In the genomic region with DNA sequence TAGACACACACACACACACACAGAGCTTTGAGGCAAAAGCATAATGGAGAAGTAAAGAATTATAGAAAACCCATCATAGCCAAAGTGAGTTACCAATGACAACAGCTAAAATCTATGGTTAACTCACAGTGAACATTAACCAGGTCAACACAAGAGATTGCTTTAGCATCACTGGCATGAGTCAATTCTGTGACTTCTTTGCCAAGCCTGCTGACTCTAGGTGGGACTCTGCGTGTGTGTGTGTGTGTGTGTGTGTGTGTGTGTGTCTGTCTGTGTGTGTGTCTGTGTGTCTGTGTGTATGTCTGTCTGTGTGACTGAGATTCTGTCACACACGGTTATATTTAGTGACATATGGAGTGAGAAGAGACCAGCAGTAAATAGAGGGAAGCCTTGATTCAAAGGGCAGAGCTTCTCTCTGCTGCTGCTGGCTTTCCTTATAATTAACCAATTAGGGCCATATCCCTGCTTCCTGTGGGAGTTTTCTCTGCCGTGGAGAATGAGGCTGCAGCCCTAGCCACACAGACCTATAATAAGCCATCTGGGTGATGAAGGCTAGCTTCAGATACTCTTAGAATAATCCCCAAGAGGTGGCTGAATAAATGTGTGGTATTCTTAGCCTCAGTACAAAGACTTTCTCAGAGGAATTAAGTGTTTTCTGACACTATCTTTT, we compare ENCODE assay signal across 13 mouse cellular contexts. TPM values are rescaled to one million over a fixed set of nuclear protein-coding genes. Genes with fewer than 3 reads are reported as not detected.
DNase-seq lines count a peak whose midpoint lies in the region; ATAC-seq and TF ChIP-seq lines count a peak whose summit lies in the region.
"Had no signal": no experiment of that assay in that cellular context is flagged by ENCODE, and none has a peak within 500 bp of the region (broad histone marks: within the 10 kb centered on the region; RNA-seq: fewer than 3 reads in every experiment).

No protein-coding gene starts in this region.

- no peak for DNase-seq in hindbrain, embryonic 10.5 days (ENCODE audit: low spot score)
- DNase-seq in hindbrain, embryonic 11.5 days (ENCODE audit: low spot score) = no peak
- DNase-seq in forebrain, postnatal 0 days = no peak
- no peak for DNase-seq in kidney, postnatal 36 days
- DNase-seq in adrenal gland, postnatal 14 days = no peak
- DNase-seq: adrenal gland, adult 2 months; cerebellum, adult 9-11 months; thymus, postnatal 36 days had no signal

- H3K9ac ChIP-seq in hindbrain, embryonic 11.5 days (ENCODE audit: low read depth, low read length) = no peak overlapping the region
- H3K9ac ChIP-seq in embryonic facial prominence, embryonic 13.5 days = peak overlapping the region; percentile 27; the same call in 1 of the 2 replicates
- no peak overlapping the region for H3K9ac ChIP-seq in forebrain, postnatal 0 days
- H3K9ac ChIP-seq in neural tube, embryonic 14.5 days (replicated peaks; ENCODE audit: low read depth, low read length) = no peak overlapping the region; the same call in 1 of the 2 replicates

- peaks cover 74% of the 10 kb centered on the region for H3K4me1 ChIP-seq in hindbrain, embryonic 10.5 days (replicated peaks)
- H3K4me1 ChIP-seq in hindbrain, embryonic 11.5 days (replicated peaks; ENCODE audit: control insufficient read depth, insufficient read depth, low read length) = no peaks in the 10 kb centered on the region
- H3K4me1 ChIP-seq in embryonic facial prominence, embryonic 13.5 days = peaks cover 59% of the 10 kb centered on the region
- H3K4me1 ChIP-seq in forebrain, postnatal 0 days (ENCODE audit: insufficient read depth) = peaks cover 29% of the 10 kb centered on the region
- H3K4me1 ChIP-seq in neural tube, embryonic 14.5 days (ENCODE audit: control insufficient read depth, insufficient read depth, low read length) = peaks cover 26% of the 10 kb centered on the region; the same call in 1 of the 2 replicates

- no peaks in the 10 kb centered on the region for H3K36me3 ChIP-seq in hindbrain, embryonic 10.5 days
- H3K36me3 ChIP-seq in hindbrain, embryonic 11.5 days (ENCODE audit: control insufficient read depth, insufficient read depth, low read length) = no peaks in the 10 kb centered on the region
- no peaks in the 10 kb centered on the region for H3K36me3 ChIP-seq in embryonic facial prominence, embryonic 13.5 days
- no peaks in the 10 kb centered on the region for H3K36me3 ChIP-seq in forebrain, postnatal 0 days (ENCODE audit: insufficient read depth)
- H3K36me3 ChIP-seq in neural tube, embryonic 14.5 days (ENCODE audit: control insufficient read depth, insufficient read depth, low read length) = no peaks in the 10 kb centered on the region

- peak overlapping the region; percentile 9; the same call in 1 of the 2 replicates for H3K27ac ChIP-seq in hindbrain, embryonic 10.5 days
- no peak overlapping the region for H3K27ac ChIP-seq in hindbrain, embryonic 11.5 days (ENCODE audit: low read depth, low read length)
- peak overlapping the region; percentile 39; the same call in 1 of the 2 replicates for H3K27ac ChIP-seq in embryonic facial prominence, embryonic 13.5 days
- no peak overlapping the region for H3K27ac ChIP-seq in forebrain, postnatal 0 days (ENCODE audit: low read depth, low read length)
- peak overlapping the region; percentile 3; the same call in 1 of the 2 replicates for H3K27ac ChIP-seq in neural tube, embryonic 14.5 days (ENCODE audit: low read depth, low read length)
- H3K27ac ChIP-seq: macrophage had no signal

- no peak for ATAC-seq in hindbrain, embryonic 11.5 days (ENCODE audit: low FRiP score)
- ATAC-seq in embryonic facial prominence, embryonic 13.5 days (ENCODE audit: insufficient number of reproducible peaks, insufficient read depth, low FRiP score, low TSS enrichment, low read depth) = no peak
- ATAC-seq in forebrain, postnatal 0 days = no peak
- no peak for ATAC-seq in neural tube, embryonic 14.5 days (ENCODE audit: low read depth)
- ATAC-seq: intestine, embryonic 16.5 days had no signal

- no peak for TF ChIP-seq CTCF in forebrain, postnatal 0 days (IDR thresholded peaks at IDR 0.05; ENCODE audit: low read depth)

- H3K9me3 ChIP-seq in hindbrain, embryonic 10.5 days = no peaks in the 10 kb centered on the region
- no peaks in the 10 kb centered on the region for H3K9me3 ChIP-seq in hindbrain, embryonic 11.5 days (ENCODE audit: control insufficient read depth, low read length)
- no peaks in the 10 kb centered on the region for H3K9me3 ChIP-seq in embryonic facial prominence, embryonic 13.5 days
- H3K9me3 ChIP-seq in forebrain, postnatal 0 days (ENCODE audit: low read length) = no peaks in the 10 kb centered on the region
- H3K9me3 ChIP-seq in neural tube, embryonic 14.5 days (ENCODE audit: control insufficient read depth, low read length) = no peaks in the 10 kb centered on the region

- H3K4me2 ChIP-seq in hindbrain, embryonic 11.5 days (replicated peaks; ENCODE audit: low read depth, low read length) = no peak overlapping the region
- H3K4me2 ChIP-seq in embryonic facial prominence, embryonic 13.5 days = peak overlapping the region; percentile 82
- 0 out of 2 replicates have a peak overlapping the region, but pooled peaks have one; percentile 1 for H3K4me2 ChIP-seq in forebrain, postnatal 0 days (ENCODE audit: low read depth)
- H3K4me2 ChIP-seq in neural tube, embryonic 14.5 days (ENCODE audit: low read depth, low read length) = peak overlapping the region; percentile 74; the same call in 1 of the 2 replicates

- H3K27me3 ChIP-seq in hindbrain, embryonic 10.5 days (ENCODE audit: insufficient read depth, poor library complexity, severe bottlenecking) = peaks cover 14% of the 10 kb centered on the region
- H3K27me3 ChIP-seq in hindbrain, embryonic 11.5 days (ENCODE audit: control insufficient read depth, insufficient read depth, low read length) = no peaks in the 10 kb centered on the region
- H3K27me3 ChIP-seq in embryonic facial prominence, embryonic 13.5 days = no peaks in the 10 kb centered on the region
- no peaks in the 10 kb centered on the region for H3K27me3 ChIP-seq in forebrain, postnatal 0 days (ENCODE audit: insufficient read depth, low read length)
- no peaks in the 10 kb centered on the region for H3K27me3 ChIP-seq in neural tube, embryonic 14.5 days (ENCODE audit: control insufficient read depth, insufficient read depth, low read length)

- 0 out of 2 replicates have a peak overlapping the region, but pooled peaks have one; percentile 13 for H3K4me3 ChIP-seq in hindbrain, embryonic 10.5 days
- H3K4me3 ChIP-seq in hindbrain, embryonic 11.5 days (ENCODE audit: low read depth, low read length) = no peak overlapping the region
- H3K4me3 ChIP-seq in embryonic facial prominence, embryonic 13.5 days = no peak overlapping the region
- no peak overlapping the region for H3K4me3 ChIP-seq in forebrain, postnatal 0 days (ENCODE audit: low read depth, low read length)
- H3K4me3 ChIP-seq in neural tube, embryonic 14.5 days (ENCODE audit: low read depth, low read length) = no peak overlapping the region

- 67% methylated on average over 3 of the region's 3 CpGs for WGBS in hindbrain, embryonic 10.5 days
- 47% methylated on average over 3 of the region's 3 CpGs for WGBS in hindbrain, embryonic 11.5 days
- WGBS in embryonic facial prominence, embryonic 13.5 days = 22% methylated on average over 3 of the region's 3 CpGs
- WGBS in forebrain, postnatal 0 days = 23% methylated on average over 3 of the region's 3 CpGs
- 29% methylated on average over 3 of the region's 3 CpGs for whole genome bisulfite sequencing in neural tube, embryonic 14.5 days

RNA-seq across cellular contexts. Expression of a gene that starts 14.5 kb away (rescaled TPM):
- 21.4 and 21.8 TPM in 2 replicates for polyA plus RNA-seq in hindbrain, embryonic 10.5 days (2016; fragmentation: Nextera tagmentation; extraction: Ambion mirVana)
- polyA plus RNA-seq in hindbrain, embryonic 11.5 days (2014; fragmentation: Nextera tagmentation; extraction: Ambion mirVana) = 25.2 and 31.0 TPM in 2 replicates
- 22.6 and 23.3 TPM in 2 replicates for polyA plus RNA-seq in embryonic facial prominence, embryonic 13.5 days (2015; fragmentation: Nextera tagmentation; extraction: Ambion mirVana)
- total RNA-seq in forebrain, postnatal 0 days (2014; rRNA removed) = 54.3 and 59.9 TPM in 2 replicates
- 17.1 and 26.8 TPM in 2 replicates for polyA plus RNA-seq in forebrain, postnatal 0 days (2015; fragmentation: Nextera tagmentation; extraction: Ambion mirVana)
- 39.2 and 41.4 TPM in 2 replicates for polyA plus RNA-seq in neural tube, embryonic 14.5 days (2014; fragmentation: Nextera tagmentation; extraction: Ambion mirVana)
- 8.4 and 9.5 TPM in 2 replicates for total RNA-seq in adrenal gland, postnatal 14 days (2021)
- total RNA-seq: MEL had no signal

RNA-seq across cellular contexts. Expression of a gene that starts 21.5 kb away (rescaled TPM):
- 1.5 and 2.5 TPM in 2 replicates for polyA plus RNA-seq in hindbrain, embryonic 10.5 days (2016; fragmentation: Nextera tagmentation; extraction: Ambion mirVana)
- 1.3 and 1.7 TPM in 2 replicates for polyA plus RNA-seq in hindbrain, embryonic 11.5 days (2014; fragmentation: Nextera tagmentation; extraction: Ambion mirVana)
- polyA plus RNA-seq in embryonic facial prominence, embryonic 13.5 days (2015; fragmentation: Nextera tagmentation; extraction: Ambion mirVana) = 6.0 and 6.7 TPM in 2 replicates
- total RNA-seq in forebrain, postnatal 0 days (2014; rRNA removed) = 1.7 and 2.0 TPM in 2 replicates
- 3.2 and 3.8 TPM in 2 replicates for polyA plus RNA-seq in forebrain, postnatal 0 days (2015; fragmentation: Nextera tagmentation; extraction: Ambion mirVana)
- polyA plus RNA-seq in neural tube, embryonic 14.5 days (2014; fragmentation: Nextera tagmentation; extraction: Ambion mirVana) = 2.1 and 2.7 TPM in 2 replicates
- 6.6 and 6.9 TPM in 2 replicates for total RNA-seq in adrenal gland, postnatal 14 days (2021)
- total RNA-seq: MEL had no signal
- polyA plus RNA-seq: macrophage had no signal

RNA-seq across cellular contexts. Expression of a gene that starts 26.3 kb away (rescaled TPM):
- 6.6 and 7.5 TPM in 2 replicates for polyA plus RNA-seq in hindbrain, embryonic 10.5 days (2016; fragmentation: Nextera tagmentation; extraction: Ambion mirVana)
- polyA plus RNA-seq in hindbrain, embryonic 11.5 days (2014; fragmentation: Nextera tagmentation; extraction: Ambion mirVana) = 5.9 and 7.4 TPM in 2 replicates
- 17.1 and 21.3 TPM in 2 replicates for polyA plus RNA-seq in embryonic facial prominence, embryonic 13.5 days (2015; fragmentation: Nextera tagmentation; extraction: Ambion mirVana)
- total RNA-seq in forebrain, postnatal 0 days (2014; rRNA removed) = 8.8 and 11.5 TPM in 2 replicates
- polyA plus RNA-seq in forebrain, postnatal 0 days (2015; fragmentation: Nextera tagmentation; extraction: Ambion mirVana) = 29.9 and 31.2 TPM in 2 replicates
- 3.4 and 14.5 TPM in 2 replicates for polyA plus RNA-seq in neural tube, embryonic 14.5 days (2014; fragmentation: Nextera tagmentation; extraction: Ambion mirVana)
- total RNA-seq in adrenal gland, postnatal 14 days (2021) = 21.4 and 29.2 TPM in 2 replicates
- total RNA-seq: MEL had no signal

RNA-seq across cellular contexts. Expression of a gene that starts 27.4 kb away (rescaled TPM):
- polyA plus RNA-seq in hindbrain, embryonic 10.5 days (2016; fragmentation: Nextera tagmentation; extraction: Ambion mirVana) = 0.65 and 0.71 TPM in 2 replicates
- polyA plus RNA-seq in hindbrain, embryonic 11.5 days (2014; fragmentation: Nextera tagmentation; extraction: Ambion mirVana) = 1.9 and 2.4 TPM in 2 replicates
- polyA plus RNA-seq in embryonic facial prominence, embryonic 13.5 days (2015; fragmentation: Nextera tagmentation; extraction: Ambion mirVana) = 4.8 and 5.7 TPM in 2 replicates
- 0.23 and 0.52 TPM in 2 replicates for total RNA-seq in forebrain, postnatal 0 days (2014; rRNA removed)
- 0.98 and 2.2 TPM in 2 replicates for polyA plus RNA-seq in forebrain, postnatal 0 days (2015; fragmentation: Nextera tagmentation; extraction: Ambion mirVana)
- polyA plus RNA-seq in neural tube, embryonic 14.5 days (2014; fragmentation: Nextera tagmentation; extraction: Ambion mirVana) = 0.72 TPM in 1 of 2 replicates, not detected in the other
- 1.5 and 1.9 TPM in 2 replicates for total RNA-seq in adrenal gland, postnatal 14 days (2021)
- total RNA-seq: MEL had no signal
- polyA plus RNA-seq: macrophage had no signal

RNA-seq across cellular contexts. Expression of a gene that starts 43.2 kb away (rescaled TPM):
- polyA plus RNA-seq in hindbrain, embryonic 10.5 days (2016; fragmentation: Nextera tagmentation; extraction: Ambion mirVana) = 11.4 and 13.5 TPM in 2 replicates
- 13.4 and 15.5 TPM in 2 replicates for polyA plus RNA-seq in hindbrain, embryonic 11.5 days (2014; fragmentation: Nextera tagmentation; extraction: Ambion mirVana)
- 11.1 and 12.4 TPM in 2 replicates for polyA plus RNA-seq in embryonic facial prominence, embryonic 13.5 days (2015; fragmentation: Nextera tagmentation; extraction: Ambion mirVana)
- 9.6 and 19.1 TPM in 2 replicates for total RNA-seq in forebrain, postnatal 0 days (2014; rRNA removed)
- 9.3 and 10.4 TPM in 2 replicates for polyA plus RNA-seq in forebrain, postnatal 0 days (2015; fragmentation: Nextera tagmentation; extraction: Ambion mirVana)
- 11.2 and 11.5 TPM in 2 replicates for polyA plus RNA-seq in neural tube, embryonic 14.5 days (2014; fragmentation: Nextera tagmentation; extraction: Ambion mirVana)
- 5.7 and 6.4 TPM in 2 replicates for total RNA-seq in adrenal gland, postnatal 14 days (2021)

Comparison
In these comparisons a context has a peak if more than half of its experiments do, and no peak if none do; other contexts are left out.
1. H3K27ac ChIP-seq: peak in hindbrain, embryonic 10.5 days (single experiment), embryonic facial prominence, embryonic 13.5 days (single experiment) and neural tube, embryonic 14.5 days (single experiment); none in hindbrain, embryonic 11.5 days (single experiment) and forebrain, postnatal 0 days (single experiment).